Mouse (Mus musculus): ENCODE measurements around the gene Top3a. TPM values are rescaled to one million over a fixed set of nuclear protein-coding genes. Genes with fewer than 3 reads are reported as not detected.

Gene Top3a
- total RNA-seq, 1 experiment from 2014 or later: 20.6 TPM

DNA sequence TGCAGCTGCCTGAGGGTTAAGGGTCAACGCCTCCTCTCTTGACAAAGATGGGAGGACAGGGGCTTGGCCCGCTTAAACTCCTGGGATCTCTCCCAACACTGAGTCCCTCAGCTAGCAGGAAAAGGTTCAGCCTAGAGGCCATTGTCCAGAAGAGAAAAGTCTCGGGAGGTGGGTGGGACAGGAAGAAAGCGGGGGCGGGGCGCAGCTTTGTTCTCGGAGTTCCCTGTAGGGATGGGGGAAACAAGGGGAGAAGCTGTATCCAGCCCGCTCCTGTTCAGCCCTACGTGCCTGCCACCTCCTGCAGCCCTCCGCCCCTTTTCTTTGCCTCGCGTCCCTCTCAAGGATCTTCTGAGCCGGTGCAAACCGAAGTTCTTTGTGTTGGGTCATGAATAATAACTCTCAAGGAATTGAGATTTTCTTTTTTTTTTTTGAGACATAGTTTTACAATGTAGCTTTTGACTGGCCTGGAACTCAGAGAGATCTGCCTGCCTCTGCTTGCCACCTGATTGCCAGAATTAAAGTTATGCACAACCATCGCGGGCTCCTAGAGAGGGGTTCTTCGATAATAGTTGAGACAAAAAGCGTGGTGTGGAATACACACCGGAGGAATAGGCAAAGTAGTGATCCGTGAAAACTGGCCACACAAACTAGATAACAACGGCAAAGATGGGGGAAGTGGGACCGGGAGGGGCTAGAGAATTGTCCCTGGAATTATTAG lies 78.2 kb downstream of the Top3a start:
- ATAC-seq (ENCODE audit: extremely low read depth, insufficient number of reproducible peaks, low FRiP score, poor library complexity, severe bottlenecking): no peak

DNA sequence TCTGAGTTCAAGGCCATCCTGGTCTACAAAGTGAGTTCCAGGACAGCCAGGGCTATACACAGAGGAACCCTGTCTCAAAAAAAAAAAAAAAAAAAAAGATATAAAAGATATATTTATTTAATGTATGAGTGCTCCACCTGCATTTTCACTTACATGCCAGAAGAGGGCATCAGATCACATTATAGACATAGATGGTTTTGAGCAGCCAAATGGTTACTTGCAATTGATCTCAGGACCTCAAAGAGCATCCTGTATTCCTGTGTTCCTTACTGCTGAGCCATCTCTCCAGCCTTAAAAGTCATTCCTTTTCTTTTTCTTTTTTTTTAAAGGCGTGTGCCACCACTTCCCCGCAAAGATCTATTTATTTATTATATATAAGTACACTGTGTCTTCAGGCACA lies 79.6 kb downstream of the Top3a start:
- peak; percentile 62 for ATAC-seq (ENCODE audit: extremely low read depth, insufficient number of reproducible peaks, low FRiP score, poor library complexity, severe bottlenecking)

DNA sequence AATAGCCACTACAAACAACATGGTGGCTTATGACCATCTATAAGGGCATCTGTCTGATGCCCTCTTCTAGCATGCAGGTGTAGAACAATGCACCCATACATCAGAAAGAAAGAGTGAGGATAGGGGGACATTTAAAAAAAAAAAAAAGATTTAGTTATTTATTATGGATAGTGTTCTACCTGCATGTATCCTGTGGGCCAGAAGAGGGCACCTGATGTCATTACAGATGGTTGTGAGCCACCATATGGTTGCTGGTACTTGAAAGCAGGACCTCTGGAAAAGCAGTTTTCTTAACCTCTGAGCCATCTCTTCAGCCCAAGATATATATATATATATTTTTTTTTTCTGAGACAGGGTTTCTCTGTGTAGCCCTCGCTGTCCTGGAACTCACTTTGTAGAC lies 81.0 kb downstream of the Top3a start:
- ATAC-seq (ENCODE audit: extremely low read depth, insufficient number of reproducible peaks, low FRiP score, poor library complexity, severe bottlenecking): no peak

Other genes starting within 250 kb of the Top3a start
- 38.1 and 40.3 TPM in 2 replicates for gene Alkbh5, start 241.0 kb downstream of the Top3a start, total RNA-seq (2017)
- gene Llgl1, start 77.6 kb downstream of the Top3a start, total RNA-seq (2017): 9.2 and 11.3 TPM in 2 replicates
- 249 and 288 TPM in 2 replicates for gene Flii, start 50.1 kb downstream of the Top3a start, total RNA-seq (2017)
- gene Mief2, start 49.0 kb downstream of the Top3a start, total RNA-seq (2017): 12.8 and 15.2 TPM in 2 replicates
- gene Smcr8, start 159 bp upstream of the Top3a start, total RNA-seq (2017): 29.6 and 31.2 TPM in 2 replicates
- 0.93 and 2.1 TPM in 2 replicates for gene Shmt1, start 34.4 kb upstream of the Top3a start, total RNA-seq (2017)
- gene Dhrs7b, start 53.3 kb upstream of the Top3a start, total RNA-seq (2017): 7.0 and 7.8 TPM in 2 replicates
- gene Tmem11, start 101.9 kb upstream of the Top3a start, total RNA-seq (2017): 26.0 and 27.6 TPM in 2 replicates
- gene Natd1, start 137.4 kb upstream of the Top3a start, total RNA-seq (2017): 6.4 and 6.5 TPM in 2 replicates
- 44.1 and 49.0 TPM in 2 replicates for gene Map2k3, start 154.7 kb upstream of the Top3a start, total RNA-seq (2017)
- gene Kcnj12, start 245.2 kb upstream of the Top3a start, total RNA-seq (2017): not detected in 2 replicates

Measured in neutrophil, adult 5-6 weeks (primary cell).